Mouse (Mus musculus) common myeloid progenitor, adult 5-6 weeks (primary cell): ENCODE measurements around the gene Fer1l5. TPM values are rescaled to one million over a fixed set of nuclear protein-coding genes. Genes with fewer than 3 reads are reported as not detected.

ENCODE experiments used
- ATAC-seq: replicated peaks from 2 replicates; pipeline ENCODE4 v1.8.0; 2016; ENCODE audit warnings: low read depth, mild to moderate bottlenecking, moderate TSS enrichment, inconsistent platforms; ENCODE audit not compliant: poor library complexity, severe bottlenecking
- total RNA-seq: library from RNA; stranded (forward); fragments of 200-1000, 187-1606 nt; gene quantifications from 2 replicates; pipeline ENCODE4 v1.2.3, GENCODE M21; 2017

Fer1l5 gene
- total RNA-seq, 1 experiment from 2014 or later, result not detected

- peak; percentile 54 for ATAC-seq
Observed at GRCm38 (mm10) chr1:36471181-36472105, 99.4 kb downstream of the Fer1l5 start, which contains the start of gene Cnnm4. Gene Cnnm4, plus strand, starts transcription at chr1:36471620.

Other genes with a start within 250 kb of the Fer1l5 start
- gene Uggt1, start 127.6 kb upstream of the Fer1l5 start, total RNA-seq, result 73.2 and 82.4 TPM in 2 replicates
- 20.1 and 22.6 TPM in 2 replicates for gene Neurl3, start 97.6 kb upstream of the Fer1l5 start, total RNA-seq
- 14.2 and 23.1 TPM in 2 replicates for gene Arid5a, start 64.6 kb upstream of the Fer1l5 start, total RNA-seq
- 25.7 and 47.6 TPM in 2 replicates for gene Kansl3, start 3.1 kb upstream of the Fer1l5 start, total RNA-seq
- 6.2 and 7.3 TPM in 2 replicates for gene Lman2l, start 73.0 kb downstream of the Fer1l5 start, total RNA-seq
- gene Cnnm4, start 99.3 kb downstream of the Fer1l5 start, total RNA-seq, result 6.5 and 6.6 TPM in 2 replicates
- 5.5 and 15.5 TPM in 2 replicates for gene Cnnm3, start 139.6 kb downstream of the Fer1l5 start, total RNA-seq
- gene Ankrd23, start 164.6 kb downstream of the Fer1l5 start, total RNA-seq, result 4.9 and 9.1 TPM in 2 replicates
- gene Gm42417, start 167.1 kb downstream of the Fer1l5 start, total RNA-seq, result not detected in 2 replicates
- 1.1 and 9.0 TPM in 2 replicates for gene Ankrd39, start 175.2 kb downstream of the Fer1l5 start, total RNA-seq
- 2.4 and 2.6 TPM in 2 replicates for gene Sema4c, start 186.1 kb downstream of the Fer1l5 start, total RNA-seq